Mouse (Mus musculus) megakaryocyte-erythroid progenitor cell, adult 5-6 weeks (primary cell): ENCODE measurements around the gene Nop16. TPM values are rescaled to one million over a fixed set of nuclear protein-coding genes. Genes with fewer than 3 reads are reported as not detected.
A peak's percentile ranks its signal among the peaks of the same experiment; 100 is the strongest.

Experiments used
- ATAC-seq: replicated peaks from 2 replicates; pipeline ENCODE4 v1.8.0; 2016; ENCODE audit warnings: mild to moderate bottlenecking, inconsistent platforms; ENCODE audit not compliant: severe bottlenecking, poor library complexity, low FRiP score, low TSS enrichment
- total RNA-seq, 2 experiments: library from RNA; stranded (forward) in 1 of 2; stranded (reverse) in 1 of 2; fragments of 200-1000, 215-1000 nt in 1 of 2; fragments of >200 nt in 1 of 2; fragmentation: Nextera tagmentation in 1 of 2; gene quantifications; 2 replicates each; pipeline ENCODE4 v1.2.3; 2014 to 2017

The Nop16 gene
- total RNA-seq, 2 experiments from 2014 or later, result 66.3 to 76.1 TPM

DNA sequence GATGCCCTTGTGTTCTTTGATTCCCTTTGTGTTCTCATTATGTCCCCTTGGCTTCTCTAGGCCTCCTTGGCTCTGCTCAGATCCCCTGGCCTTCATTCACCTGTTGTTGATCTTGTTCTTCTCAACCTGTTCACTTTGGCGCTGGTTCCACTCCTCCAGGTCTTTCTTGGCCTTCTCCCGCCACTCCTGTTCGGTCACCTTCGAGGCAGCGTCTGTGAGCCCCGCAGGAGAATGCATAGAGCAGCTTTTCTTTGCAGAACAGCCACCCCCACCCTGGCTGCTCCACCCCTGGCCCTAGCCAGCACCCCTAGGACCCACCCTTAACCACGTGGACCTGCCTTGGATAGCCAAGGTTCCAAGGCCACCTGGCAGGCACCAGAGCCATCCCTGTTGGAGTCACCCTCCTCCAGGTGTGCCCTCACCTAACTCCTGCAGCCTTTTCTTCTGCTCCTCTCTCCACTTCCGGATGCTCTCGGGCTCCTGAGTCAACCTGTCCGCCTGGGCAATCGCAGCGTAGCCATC lies 8.8 kb upstream of the Nop16 start:
- ATAC-seq, result no peak

DNA sequence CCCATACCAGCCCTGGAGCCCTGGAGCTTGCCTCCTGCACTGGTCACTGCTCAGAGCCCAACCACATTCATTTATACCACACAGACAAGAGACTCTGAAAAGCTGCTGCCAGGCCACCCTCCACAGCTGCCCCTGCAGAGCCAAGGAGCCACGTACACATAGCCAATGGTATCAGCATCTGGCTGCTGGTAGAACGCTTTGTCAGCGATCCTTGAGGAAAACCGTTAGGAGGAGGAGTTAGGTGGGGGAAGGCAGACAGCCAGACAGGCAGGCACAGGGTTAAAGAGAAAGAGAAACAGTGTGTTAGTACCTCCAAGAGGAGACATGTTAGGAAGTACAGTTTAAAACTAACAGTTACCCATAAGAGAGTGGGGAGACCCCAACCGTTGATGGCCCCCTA lies 7.0 kb upstream of the Nop16 start:
- no peak for ATAC-seq

DNA sequence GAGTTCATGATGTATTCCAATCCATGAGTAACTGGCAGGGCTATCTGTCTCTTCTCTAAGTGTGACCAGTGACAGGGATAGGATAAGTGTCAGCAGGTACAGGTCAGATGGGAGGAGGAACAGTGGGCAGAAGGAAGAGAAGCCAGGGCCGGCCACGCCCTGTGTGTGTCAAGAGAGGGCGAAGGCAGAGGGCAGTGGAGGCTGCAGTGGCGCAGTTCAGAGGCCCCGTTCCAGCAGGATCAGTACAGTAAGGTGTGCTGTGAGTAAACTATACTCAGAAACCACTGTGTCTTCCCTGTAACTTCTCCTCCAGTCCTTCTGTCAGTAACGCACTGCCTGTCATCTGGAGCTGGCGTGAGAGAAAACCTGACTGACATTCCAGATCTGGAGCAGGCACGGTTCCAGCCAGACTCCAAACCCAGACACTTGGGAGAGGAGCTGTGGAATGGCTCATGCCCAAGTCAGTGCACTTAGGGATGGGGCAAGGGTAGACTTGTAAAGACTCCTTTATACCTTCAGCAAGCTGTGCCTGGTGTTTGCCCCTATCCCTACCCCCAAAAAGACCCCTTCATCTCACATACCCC lies 6.3 kb upstream of the Nop16 start:
- no peak for ATAC-seq

DNA sequence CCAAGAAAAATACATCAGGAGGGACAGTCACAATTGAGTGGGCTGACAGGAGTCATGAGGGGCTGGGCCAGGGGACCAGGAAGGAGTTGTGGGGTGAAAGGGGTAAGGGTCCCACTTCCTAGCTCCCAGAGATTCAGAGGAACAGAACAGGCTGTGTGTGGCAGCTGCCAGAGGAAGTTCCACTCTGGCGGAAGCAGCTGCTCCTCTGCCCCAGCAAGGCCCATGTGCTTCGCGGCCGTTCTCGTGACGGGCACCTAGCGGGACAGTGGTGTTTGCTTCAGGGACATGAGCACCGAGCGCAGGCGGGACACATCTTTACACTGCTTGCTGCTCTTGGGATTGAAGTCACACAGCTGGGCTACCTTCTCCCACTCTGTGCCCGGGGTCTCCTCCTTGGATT lies 3.7 kb upstream of the Nop16 start:
- ATAC-seq, result no peak

DNA sequence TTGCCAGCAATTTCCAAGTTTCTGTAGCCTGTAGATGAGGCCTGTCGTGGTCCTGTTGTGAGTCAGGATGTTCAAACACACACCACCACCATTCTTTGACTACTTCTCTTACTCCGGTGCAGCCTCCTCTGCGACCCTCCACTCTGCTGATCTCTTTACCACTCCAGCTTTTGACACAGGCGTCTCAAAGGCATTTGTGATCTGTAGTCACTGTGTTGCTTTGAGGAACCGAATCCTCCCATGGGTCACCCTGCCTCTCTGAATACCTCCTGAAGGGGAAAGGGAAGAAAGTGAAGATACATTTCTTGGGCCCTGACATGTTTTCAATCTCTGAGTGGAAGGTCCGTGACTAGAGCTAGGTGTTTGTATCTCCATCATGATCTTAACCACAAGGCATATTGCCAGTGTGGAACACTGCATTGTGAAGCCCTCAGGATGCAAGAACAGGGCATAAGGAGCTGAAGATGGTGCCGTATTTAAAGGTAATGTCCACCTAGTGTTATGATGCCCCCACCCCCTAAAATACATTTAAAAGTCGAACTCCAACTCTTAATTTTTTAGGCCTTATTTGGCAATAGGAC lies 2.0 kb upstream of the Nop16 start:
- ATAC-seq, result no peak

DNA sequence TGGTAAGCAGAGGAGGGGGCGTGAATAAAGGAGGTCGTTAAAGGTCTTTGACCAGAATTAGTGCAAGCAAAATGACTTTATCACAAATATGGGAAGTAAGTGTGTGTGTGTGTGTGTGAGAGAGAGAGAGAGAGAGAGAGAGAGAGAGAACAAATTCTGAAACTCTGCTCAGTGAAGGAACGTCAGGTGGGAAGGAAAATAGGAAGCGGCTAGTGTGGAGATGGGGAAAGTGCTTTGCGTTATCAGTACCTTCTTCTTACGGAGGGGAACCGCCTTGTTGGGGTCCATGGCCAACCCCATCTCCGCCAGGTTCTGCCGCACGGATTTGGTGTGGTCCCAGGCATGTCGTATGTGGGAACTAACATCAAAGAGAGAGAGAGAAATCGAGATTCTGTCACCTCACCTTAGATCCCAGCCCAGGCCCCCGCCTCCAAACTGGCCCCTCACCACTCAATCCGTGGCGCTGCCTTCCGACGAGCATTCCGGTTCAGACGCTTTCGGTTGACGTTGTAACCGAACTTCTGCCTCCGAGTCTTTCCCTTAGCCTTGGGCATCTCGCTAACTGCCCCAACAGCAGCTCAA lies 385 bp downstream of the Nop16 start:
- peak; percentile 45 for ATAC-seq

DNA sequence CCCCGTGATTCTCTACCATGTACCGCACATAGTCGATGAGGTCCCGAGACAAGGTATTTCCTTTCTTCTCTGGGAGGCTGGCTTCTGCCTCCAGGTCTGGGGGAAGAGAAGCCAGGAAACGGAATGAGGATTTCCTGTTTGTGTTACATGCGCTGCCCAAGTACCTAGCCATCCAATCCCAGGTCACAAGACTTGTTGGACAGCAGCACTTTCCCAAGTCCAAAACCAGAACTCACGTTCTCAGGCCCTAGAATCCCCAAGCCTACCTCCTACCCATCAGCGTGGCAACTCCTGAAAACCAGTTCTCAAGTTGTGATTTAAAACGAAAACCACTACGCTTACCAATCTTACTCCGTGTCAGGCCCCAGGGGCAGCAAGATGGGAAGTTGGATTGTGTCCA lies 4.1 kb downstream of the Nop16 start:
- ATAC-seq, result no peak

DNA sequence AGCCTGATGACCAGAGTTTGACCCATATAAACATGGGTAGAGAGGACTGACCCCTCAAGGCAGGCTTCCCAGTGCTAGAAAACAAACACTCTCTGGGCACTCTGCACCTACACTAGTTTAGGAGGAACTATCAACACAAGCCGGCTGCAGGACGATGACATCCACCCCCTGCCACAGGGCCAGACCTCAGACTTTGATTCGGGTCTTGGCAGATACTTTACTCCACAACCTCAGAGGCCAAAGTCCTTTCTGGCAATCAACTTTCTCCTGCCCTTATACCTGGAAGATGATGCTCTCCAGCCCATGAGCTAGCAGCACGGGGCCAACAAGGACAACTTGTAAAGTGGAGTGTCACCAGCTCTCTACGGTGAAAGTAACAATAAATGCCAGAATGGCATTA lies 7.0 kb downstream of the Nop16 start:
- ATAC-seq, result no peak

DNA sequence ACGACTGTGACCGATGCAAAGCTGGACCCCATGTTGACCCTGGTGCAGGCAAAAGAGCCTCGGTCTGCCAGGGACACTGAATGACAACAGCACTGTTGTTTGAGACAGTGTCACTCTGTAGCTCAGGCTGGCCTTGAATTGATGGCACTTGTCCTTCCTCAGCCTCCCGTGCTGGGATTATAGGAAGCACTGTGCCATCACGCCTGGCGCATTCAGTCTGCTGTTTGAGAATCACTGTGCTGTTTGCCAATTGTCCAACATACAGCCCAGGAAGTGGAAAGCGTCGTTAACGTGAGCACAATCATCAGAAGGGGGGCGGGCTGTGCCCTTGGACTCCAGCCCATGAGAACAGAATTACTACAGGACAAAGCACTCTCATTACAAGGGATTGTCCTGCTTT lies 7.8 kb downstream of the Nop16 start:
- ATAC-seq, result no peak

DNA sequence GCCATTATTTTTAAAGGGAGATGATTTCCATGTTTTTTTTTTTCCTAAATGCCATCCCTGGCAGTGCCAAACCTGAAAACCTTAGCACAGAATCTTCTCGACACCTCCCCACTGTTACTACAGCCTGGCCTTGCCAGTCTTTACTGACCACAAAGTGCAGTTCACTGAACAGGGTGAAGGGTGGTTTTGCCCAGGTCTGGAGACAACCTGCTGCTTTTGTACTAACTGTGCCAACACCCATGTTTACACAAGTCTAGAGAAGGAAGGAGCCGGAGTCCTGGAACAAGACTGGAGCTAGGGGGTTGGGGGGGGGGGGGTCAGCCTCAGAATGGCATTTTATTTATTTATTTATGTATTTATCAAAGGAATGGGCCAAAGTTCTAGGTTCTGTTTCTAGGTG lies 8.5 kb downstream of the Nop16 start:
- no peak for ATAC-seq

DNA sequence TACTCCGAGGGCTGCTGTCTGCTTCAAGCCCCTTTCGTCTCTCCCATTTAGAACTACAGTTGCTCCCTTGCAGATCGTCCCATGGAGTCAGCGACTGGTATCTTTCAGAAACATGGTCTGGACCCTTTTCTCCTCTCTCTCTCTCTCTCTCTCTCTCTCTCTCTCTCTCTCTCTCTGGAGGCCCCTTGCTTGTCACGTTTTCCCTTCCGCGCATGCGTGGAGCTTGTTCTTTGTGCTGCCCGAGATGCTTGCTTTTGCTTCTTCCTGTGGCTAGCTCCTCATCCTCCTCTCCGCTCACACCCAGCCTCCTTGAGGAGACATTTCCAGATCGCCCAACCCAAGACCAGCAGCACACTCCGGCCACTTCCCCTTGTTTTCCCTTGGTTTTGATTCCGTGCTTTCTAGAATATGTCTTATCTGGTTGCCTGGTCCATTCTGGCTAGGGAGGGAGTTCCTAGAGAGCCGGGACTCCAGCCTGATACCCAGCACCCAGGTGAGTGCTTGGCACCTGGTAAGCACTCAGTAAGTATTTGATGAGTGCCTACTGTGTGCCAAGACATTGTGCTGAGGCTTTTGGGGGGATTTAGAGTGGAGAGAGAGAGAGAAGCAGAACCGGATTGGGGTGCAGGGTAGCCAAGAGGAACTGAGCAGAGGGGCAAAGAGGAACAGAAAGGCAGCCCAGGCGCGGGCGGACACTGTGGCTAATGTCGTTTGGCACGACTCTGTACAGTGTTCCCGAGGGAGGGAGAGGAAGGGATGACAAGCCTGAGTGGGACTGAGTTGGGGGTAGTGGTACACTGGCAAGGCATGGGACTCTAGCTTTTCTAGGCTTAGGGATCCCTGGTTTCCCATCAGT lies 12.0 kb downstream of the Nop16 start:
- no peak for ATAC-seq

DNA sequence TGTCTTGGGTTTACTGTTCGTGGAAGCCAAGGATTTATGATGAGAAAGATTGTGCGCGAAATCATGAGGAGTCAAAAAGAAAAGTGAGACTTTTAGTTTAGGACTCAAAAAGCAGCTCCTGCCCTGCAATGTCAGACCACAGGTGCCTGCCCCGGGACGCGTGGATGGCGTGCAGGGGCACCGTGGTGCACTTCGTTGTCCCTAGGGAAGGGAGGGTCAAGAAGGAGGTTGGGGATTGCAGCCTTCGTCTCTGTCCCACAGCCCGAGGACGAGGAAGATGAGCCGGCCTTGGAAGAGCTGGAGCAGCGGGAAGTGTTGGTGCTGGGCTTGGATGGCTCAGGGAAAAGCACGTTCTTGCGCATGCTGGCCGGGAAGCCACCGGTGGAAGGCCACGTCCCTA lies 14.4 kb downstream of the Nop16 start:
- no peak for ATAC-seq

DNA sequence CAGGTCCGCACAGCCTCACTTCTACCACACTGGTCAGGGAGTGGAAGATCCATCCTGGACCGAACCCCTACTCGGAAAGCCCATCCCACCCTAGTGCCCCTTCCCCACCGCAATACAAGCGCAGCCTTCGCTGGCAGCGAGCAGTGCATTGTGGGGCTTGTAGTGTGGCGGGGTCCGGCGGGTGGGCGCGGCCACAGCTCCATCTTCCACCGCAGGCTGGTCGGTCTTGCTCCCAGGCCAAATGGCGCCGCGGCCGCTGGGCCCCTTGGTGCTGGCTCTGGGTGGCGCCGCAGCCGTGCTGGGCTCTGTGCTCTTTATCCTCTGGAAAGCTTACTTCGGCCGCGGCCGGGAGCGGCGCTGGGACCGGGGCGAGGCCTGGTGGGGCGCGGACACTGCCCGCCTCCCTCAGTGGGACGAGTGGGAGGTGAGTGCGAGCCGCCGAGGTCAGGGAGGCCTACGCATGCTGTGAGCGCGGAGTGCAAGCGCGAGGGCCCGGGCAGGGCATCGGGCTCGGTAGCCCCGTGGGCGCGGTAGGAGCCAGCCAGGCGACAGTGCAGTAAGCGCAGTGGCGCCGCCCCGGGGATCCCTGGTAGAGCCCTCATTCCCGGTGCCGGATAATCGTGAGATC lies 14.9 kb downstream of the Nop16 start, which contains the start of gene Arl10:
TSS of gene Arl10 (plus strand) at position 162 of the 628 bp plus-strand sequence.
- peak; percentile 69 for ATAC-seq

DNA sequence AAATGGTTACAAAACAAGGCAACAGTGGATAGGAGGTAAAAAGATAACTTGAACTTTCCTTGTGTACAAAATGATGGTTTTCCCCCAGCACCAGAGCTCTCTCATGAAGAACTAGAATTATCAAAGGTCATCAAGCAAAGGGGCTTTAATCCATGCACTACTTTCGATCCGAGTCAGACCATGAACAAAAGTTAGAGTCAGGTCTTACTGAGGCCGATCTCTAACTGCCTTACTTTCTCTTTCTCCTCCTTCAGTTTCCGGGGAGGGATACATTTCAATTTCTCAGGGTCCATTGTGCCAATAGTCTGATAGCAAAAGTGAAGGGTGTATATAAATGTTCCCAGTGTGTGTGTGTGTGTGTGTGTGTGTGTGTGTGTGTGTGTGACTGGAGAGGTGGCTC lies 17.3 kb downstream of the Nop16 start:
- ATAC-seq, result no peak

DNA sequence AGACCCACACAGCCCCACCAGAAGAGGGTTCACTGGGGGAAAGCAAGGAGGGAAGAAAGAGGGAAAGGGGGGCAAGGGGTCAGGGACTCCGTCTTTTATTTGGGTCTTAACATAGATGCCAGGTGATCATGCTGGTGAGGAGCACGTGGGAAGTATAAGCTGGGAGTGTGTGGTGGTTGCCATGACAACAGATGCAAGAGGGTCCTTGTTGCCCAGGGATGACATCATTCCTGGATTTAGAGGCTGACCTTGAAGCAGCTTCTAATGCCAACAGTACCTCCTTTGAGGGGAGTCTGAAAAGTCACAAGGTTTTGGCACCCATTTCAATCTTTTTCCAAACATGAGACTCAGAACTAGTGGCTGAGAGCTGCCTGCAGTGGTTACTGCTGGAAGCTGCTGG lies 18.3 kb downstream of the Nop16 start:
- ATAC-seq, result no peak

DNA sequence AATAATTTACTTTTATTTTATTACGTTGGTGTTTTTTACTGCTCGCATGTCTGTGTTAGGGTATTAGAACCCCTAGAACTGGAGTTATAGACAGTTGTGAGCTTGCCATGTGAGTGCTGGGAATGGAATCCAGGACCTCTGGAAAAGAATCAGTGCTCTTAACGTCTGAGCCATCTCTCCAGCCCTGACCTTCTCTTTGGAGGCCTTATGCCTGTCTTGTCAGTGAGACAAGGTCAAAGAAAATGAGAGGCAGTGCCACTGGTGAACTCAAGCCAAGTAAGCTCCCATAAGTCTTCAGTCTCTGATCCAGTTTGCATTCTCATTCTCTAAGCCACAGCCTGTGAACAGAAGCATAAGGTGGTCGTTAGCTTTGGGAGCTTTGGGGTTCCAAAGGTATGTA lies 19.2 kb downstream of the Nop16 start:
- no peak for ATAC-seq

DNA sequence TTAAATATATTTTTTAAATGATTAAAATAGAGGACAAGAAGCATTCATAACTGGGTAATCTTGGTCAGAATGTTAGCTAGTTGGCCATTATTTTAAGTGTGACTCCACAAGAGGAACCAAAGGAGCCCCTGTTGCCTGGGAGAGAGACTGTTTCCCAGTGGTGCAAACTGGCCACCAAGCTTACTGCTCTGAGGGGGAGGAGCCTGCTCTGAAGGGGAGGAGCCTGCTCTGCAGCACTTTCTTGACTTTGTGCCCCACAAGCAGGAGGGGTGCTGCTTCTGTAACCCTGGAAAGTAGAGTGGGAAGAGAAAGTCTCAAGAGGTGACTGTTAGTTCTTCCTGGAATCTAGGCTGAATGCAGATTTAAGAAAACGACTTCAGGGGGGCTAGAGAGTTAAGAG lies 20.6 kb downstream of the Nop16 start:
- ATAC-seq, result no peak

DNA sequence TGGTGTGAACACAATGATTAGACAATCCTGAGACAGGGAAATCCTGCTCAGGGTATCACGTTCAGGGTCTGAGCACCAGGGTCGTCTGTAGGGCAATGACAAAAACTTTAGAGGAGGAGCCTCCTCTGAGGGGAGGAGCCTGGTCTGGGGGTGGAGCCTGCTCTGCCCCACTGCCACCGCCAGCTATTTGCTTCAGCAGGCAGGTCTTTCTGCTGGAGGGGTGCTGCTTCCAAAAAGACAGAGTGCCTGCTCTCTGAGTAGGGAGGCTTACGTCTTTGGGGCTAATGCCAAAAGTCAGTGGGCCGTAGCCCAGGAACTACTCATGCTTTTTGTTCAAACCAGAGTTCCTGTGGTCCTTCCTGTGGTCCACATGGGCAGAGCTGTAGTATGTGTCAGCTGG lies 21.5 kb downstream of the Nop16 start:
- ATAC-seq, result no peak

DNA sequence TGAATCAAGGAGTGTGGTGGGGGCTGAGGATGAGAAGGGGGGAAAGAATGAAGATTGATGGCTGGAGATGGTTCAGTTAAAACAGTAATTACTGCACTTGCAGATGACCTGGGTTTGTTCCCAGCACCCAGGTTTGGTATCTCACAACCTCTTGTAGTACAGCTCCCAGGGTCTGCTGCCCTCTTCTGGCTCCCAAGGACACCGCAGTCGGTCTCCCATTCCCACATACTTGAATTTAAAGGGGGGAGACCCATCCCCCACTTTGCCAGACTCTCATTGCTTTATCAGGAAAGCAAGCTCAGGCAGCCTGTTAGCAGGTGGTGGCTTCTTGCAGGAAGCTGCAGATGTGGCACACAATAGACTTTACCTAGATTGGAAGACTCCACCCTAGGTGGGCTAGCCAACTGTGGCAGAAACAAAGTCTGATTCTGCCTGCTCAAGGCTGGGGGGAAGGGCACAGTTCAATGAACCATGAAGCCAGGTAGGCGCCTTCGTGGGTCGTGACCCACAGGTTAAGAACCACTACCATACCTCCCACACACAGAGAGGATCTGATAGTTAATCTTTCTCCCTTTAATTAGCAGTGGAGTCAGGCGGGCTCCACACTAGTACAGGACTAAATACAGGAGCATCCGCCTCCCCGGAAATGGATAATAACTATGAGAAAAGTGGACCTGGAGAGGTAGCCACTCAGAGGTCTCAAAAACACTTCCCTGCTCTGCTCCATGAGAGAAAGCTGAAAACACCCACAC lies 24.1 kb downstream of the Nop16 start:
- peak; percentile 47 for ATAC-seq
